Mouse (Mus musculus) heart, embryonic 16.5 days (tissue): ENCODE measurements around the gene Csn1s2a. TPM values are rescaled to one million over a fixed set of nuclear protein-coding genes. Genes with fewer than 3 reads are reported as not detected.

ENCODE experiments used
- polyA plus RNA-seq: library from polyadenylated mRNA; unstranded; fragments of >200 nt; fragmentation: Nextera tagmentation; extraction: Ambion mirVana; gene quantifications from 2 replicates; pipeline ENCODE4 v1.2.1, GENCODE M21; 2015

Csn1s2a gene
- polyA plus RNA-seq, 1 experiment from 2014 or later = not detected

Other genes with a start within 250 kb of the Csn1s2a start
- gene Sult1b1, start 236.4 kb upstream of the Csn1s2a start, polyA plus RNA-seq = 0.26 TPM in 1 of 2 replicates, not detected in the other
- gene Sult1d1, start 205.5 kb upstream of the Csn1s2a start, polyA plus RNA-seq = 0.25 TPM in 1 of 2 replicates, not detected in the other
- gene Sult1e1, start 183.0 kb upstream of the Csn1s2a start, polyA plus RNA-seq = not detected in 2 replicates
- gene Csn1s1, start 108.4 kb upstream of the Csn1s2a start, polyA plus RNA-seq = not detected in 2 replicates
- gene Csn2, start 74.9 kb upstream of the Csn1s2a start, polyA plus RNA-seq = 0.11 and 0.75 TPM in 2 replicates
- not detected in 2 replicates for gene Csn1s2b, start 33.5 kb downstream of the Csn1s2a start, polyA plus RNA-seq
- gene Prr27, start 51.1 kb downstream of the Csn1s2a start, polyA plus RNA-seq = not detected in 2 replicates
- not detected in 2 replicates for gene Odam, start 110.5 kb downstream of the Csn1s2a start, polyA plus RNA-seq
- gene Csn3, start 151.0 kb downstream of the Csn1s2a start, polyA plus RNA-seq = 0.30 TPM in 1 of 2 replicates, not detected in the other
- not detected in 2 replicates for gene 2310003L06Rik, start 194.9 kb downstream of the Csn1s2a start, polyA plus RNA-seq
- not detected in 2 replicates for gene Gm28434, start 194.9 kb downstream of the Csn1s2a start, polyA plus RNA-seq
- not detected in 2 replicates for gene Cabs1, start 204.9 kb downstream of the Csn1s2a start, polyA plus RNA-seq
- gene Smr3a, start 228.0 kb downstream of the Csn1s2a start, polyA plus RNA-seq = not detected in 2 replicates